11 mouse cellular contexts compared by ENCODE assay signal in the genomic region with DNA sequence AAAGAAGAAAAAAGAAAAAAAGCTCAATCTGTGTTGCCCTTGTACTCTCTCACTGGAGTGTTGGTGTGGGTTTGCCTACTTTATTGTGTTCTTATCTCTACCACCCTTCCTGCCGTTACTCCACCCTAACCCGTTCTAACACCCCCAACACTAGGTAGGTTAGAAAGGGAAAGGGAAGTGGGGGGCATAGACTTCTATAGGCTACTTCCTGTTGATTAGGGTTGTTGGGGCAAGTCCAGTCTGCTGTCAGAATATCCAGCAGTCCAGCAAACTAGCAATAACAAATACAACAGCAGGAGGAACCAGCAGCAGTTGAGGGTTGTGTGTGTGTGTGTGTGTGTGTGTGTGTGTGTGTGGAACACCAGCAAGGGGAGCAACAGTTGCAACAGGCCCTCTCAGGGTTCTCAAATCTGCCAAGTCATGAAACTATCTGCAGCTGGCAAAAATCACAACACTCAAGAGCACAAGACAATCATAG. TPM values are rescaled to one million over a fixed set of nuclear protein-coding genes. Genes with fewer than 3 reads are reported as not detected.
DNase-seq lines count a peak whose midpoint lies in the region; ATAC-seq and TF ChIP-seq lines count a peak whose summit lies in the region.
"Had no signal": no experiment of that assay in that cellular context is flagged by ENCODE, and none has a peak within 500 bp of the region (broad histone marks: within the 10 kb centered on the region; RNA-seq: fewer than 3 reads in every experiment).

No protein-coding gene starts in this region.

- peak in 1 of 2 experiments; percentile 9 for DNase-seq in spleen, adult 2 months (ENCODE audit: low read depth in 1 of 2, low spot score in 2 of 2)
- DNase-seq in spleen, postnatal 14 days (ENCODE audit: low spot score in 2 of 2): no peak
- peak in 1 of 3 experiments; percentile 13 for DNase-seq in liver, embryonic 14.5 days (ENCODE audit: low read depth in 3 of 3, low spot score in 3 of 3)
- peak; percentile 36 for DNase-seq in splenic B cell, adult 2 months (ENCODE audit: low read depth, low spot score)
- DNase-seq in left cerebral cortex, adult 18-20 months (ENCODE audit: low spot score in 2 of 2): no peak
- DNase-seq in gastrocnemius, adult 8-10 months (ENCODE audit: low spot score in 2 of 2): no peak
- no peak for DNase-seq in layer of hippocampus, adult 2 months (ENCODE audit: low spot score in 2 of 2)
- DNase-seq: cerebellum, postnatal 36 days; layer of hippocampus, postnatal 36 days; spleen, adult 18-20 months had no signal

- H3K4me2 ChIP-seq in embryonic facial prominence, embryonic 15.5 days (replicated peaks): no peak overlapping the region
- H3K4me2 ChIP-seq in liver, embryonic 14.5 days (ENCODE audit: low read depth): no peak overlapping the region

- TF ChIP-seq CTCF in spleen, adult 2 months (IDR thresholded peaks at IDR 0.05; ENCODE audit: extremely low read depth, insufficient read depth, insufficient read length, insufficient replicate concordance): no peak
- no peak for TF ChIP-seq CTCF in liver, embryonic 14.5 days (IDR thresholded peaks at IDR 0.05; ENCODE audit: low read depth)
- TF ChIP-seq CTCF in layer of hippocampus, adult 2 months (conservative IDR thresholded peaks at IDR 0.05): no peak

- TF ChIP-seq EP300 in liver, embryonic 14.5 days (IDR thresholded peaks at IDR 0.05; ENCODE audit: low read depth): 0 out of 2 replicates have a peak, but pooled peaks have one; percentile 31

- 13% methylated on average over 2 of the region's 2 CpGs for WGBS in spleen, adult 2 months
- 81% methylated on average over 2 of the region's 2 CpGs for WGBS in embryonic facial prominence, embryonic 15.5 days
- WGBS in liver, embryonic 14.5 days (ENCODE audit: insufficient replicate concordance): 2% methylated on average over 2 of the region's 2 CpGs

- no peak for TF ChIP-seq POLR2A in spleen, adult 2 months (IDR thresholded peaks at IDR 0.05; ENCODE audit: low read depth, low read length)

- no peak overlapping the region for H3K4me3 ChIP-seq in spleen, adult 2 months (ENCODE audit: extremely low read depth, insufficient read depth, insufficient read length)
- H3K4me3 ChIP-seq in embryonic facial prominence, embryonic 15.5 days (replicated peaks): no peak overlapping the region
- no peak overlapping the region for H3K4me3 ChIP-seq in liver, embryonic 14.5 days (ENCODE audit: insufficient read depth in 1 of 2, low read depth in 2 of 2, low read length in 2 of 2)
- no peak overlapping the region for H3K4me3 ChIP-seq in layer of hippocampus, adult 2 months

- no peak overlapping the region for H3K9ac ChIP-seq in embryonic facial prominence, embryonic 15.5 days
- no peak overlapping the region for H3K9ac ChIP-seq in liver, embryonic 14.5 days (replicated peaks)

- peak overlapping the region; percentile 20; the same call in 1 of the 2 replicates for H3K27ac ChIP-seq in spleen, adult 2 months (ENCODE audit: insufficient read depth, low read length)
- 0 out of 2 replicates have a peak overlapping the region, but pooled peaks have one; percentile 39 for H3K27ac ChIP-seq in embryonic facial prominence, embryonic 15.5 days (replicated peaks)
- H3K27ac ChIP-seq in liver, embryonic 14.5 days: no peak overlapping the region
- no peak overlapping the region for H3K27ac ChIP-seq in layer of hippocampus, adult 2 months

- H3K9me3 ChIP-seq in embryonic facial prominence, embryonic 15.5 days (replicated peaks): no peaks in the 10 kb centered on the region
- H3K9me3 ChIP-seq in liver, embryonic 14.5 days (ENCODE audit: control insufficient read depth, low read length): no peaks in the 10 kb centered on the region

- no peak for ATAC-seq in embryonic facial prominence, embryonic 15.5 days (ENCODE audit: insufficient number of reproducible peaks, low FRiP score, low TSS enrichment, low read depth)
- ATAC-seq in liver, embryonic 14.5 days (ENCODE audit: insufficient read depth): peak; percentile 59; the same call in 1 of the 2 replicates

- H3K36me3 ChIP-seq in spleen, adult 2 months (ENCODE audit: control insufficient read depth, insufficient read depth, low read length): peaks cover 14% of the 10 kb centered on the region
- H3K36me3 ChIP-seq in embryonic facial prominence, embryonic 15.5 days: peaks cover 23% of the 10 kb centered on the region
- no peaks in the 10 kb centered on the region; the same call in 1 of the 2 replicates for H3K36me3 ChIP-seq in liver, embryonic 14.5 days (replicated peaks; ENCODE audit: control insufficient read depth, insufficient read depth, low read depth)
- peaks cover 10% of the 10 kb centered on the region for H3K36me3 ChIP-seq in splenic B cell, adult 2 months (ENCODE audit: control insufficient read depth, insufficient read depth, low read length, poor library complexity, severe bottlenecking)

- no peaks in the 10 kb centered on the region for H3K27me3 ChIP-seq in spleen, adult 2 months (ENCODE audit: control insufficient read depth, insufficient read depth, low read length)
- no peaks in the 10 kb centered on the region for H3K27me3 ChIP-seq in embryonic facial prominence, embryonic 15.5 days
- no peaks in the 10 kb centered on the region for H3K27me3 ChIP-seq in liver, embryonic 14.5 days (ENCODE audit: control insufficient read depth, insufficient read depth, low read length)
- no peaks in the 10 kb centered on the region for H3K27me3 ChIP-seq in splenic B cell, adult 2 months (ENCODE audit: control insufficient read depth, insufficient read depth, low read length, poor library complexity, severe bottlenecking)

- peaks cover 14% of the 10 kb centered on the region; the same call in 1 of the 2 replicates for H3K4me1 ChIP-seq in spleen, adult 2 months (ENCODE audit: control insufficient read depth, insufficient read depth, insufficient read length)
- H3K4me1 ChIP-seq in embryonic facial prominence, embryonic 15.5 days: peaks cover 4% of the 10 kb centered on the region; the same call in 1 of the 2 replicates
- peaks cover 0 to 20% of the 10 kb centered on the region in 2 experiments; a peak in 3 of 4 replicates for H3K4me1 ChIP-seq in liver, embryonic 14.5 days (replicated peaks; ENCODE audit: control insufficient read depth in 2 of 2, insufficient read depth in 2 of 2, low read length in 1 of 2)

RNA-seq across cellular contexts. Expression of a gene that starts 10.4 kb away (rescaled TPM):
- 7.2 and 7.9 TPM in 2 replicates for polyA plus RNA-seq in spleen, adult 2 months (2012; rRNA removed)
- polyA plus RNA-seq in embryonic facial prominence, embryonic 15.5 days (2015; fragmentation: Nextera tagmentation; extraction: Ambion mirVana): 82.2 and 83.6 TPM in 2 replicates
- polyA plus RNA-seq in liver, embryonic 14.5 days (2012; rRNA removed): 4.7 and 7.1 TPM in 2 replicates
- 21.3 and 22.8 TPM in 2 replicates for polyA plus RNA-seq in liver, embryonic 14.5 days (2014; fragmentation: Nextera tagmentation; extraction: Ambion mirVana)
- total RNA-seq in left cerebral cortex, adult 18-20 months (2021): 10 to 100 TPM; 32.0 to 34.0 TPM
- total RNA-seq in gastrocnemius, adult 8-10 months (2022): 10 to 100 TPM; 10.5 to 12.2 (median 11.3) TPM
- total RNA-seq in layer of hippocampus, adult 2 months (2021): 10 to 100 TPM; 29.8 to 32.8 TPM

Comparison
In these comparisons a context has a peak if more than half of its experiments do, and no peak if none do; other contexts are left out.
1. H3K27ac ChIP-seq: peak in spleen, adult 2 months (single experiment) and embryonic facial prominence, embryonic 15.5 days (single experiment); none in liver, embryonic 14.5 days (single experiment) and layer of hippocampus, adult 2 months (single experiment).